Mouse (Mus musculus): ENCODE results near the gene Lpin1. TPM values are rescaled to one million over a fixed set of nuclear protein-coding genes. Genes with fewer than 3 reads are reported as not detected.

The Lpin1 gene
- polyA plus RNA-seq, 1 experiment = 18.1 TPM

GRCm38 (mm10) chr12:16526134-16526533 is 84.6 kb downstream of the Lpin1 start:
- TF ChIP-seq POLR2A (IDR thresholded peaks at IDR 0.05; ENCODE audit: extremely low read depth, insufficient read depth, low read length) (no peak), CTCF (IDR thresholded peaks at IDR 0.05; ENCODE audit: extremely low read depth, insufficient read depth, low read length) (no peak)
- H3K4me1 ChIP-seq (ENCODE audit: control insufficient read depth, insufficient read depth, low read length) = no peaks in the 10 kb centered on the region
- H3K4me3 ChIP-seq (ENCODE audit: insufficient read depth, low read length) = no peak overlapping the region
- H3K27ac ChIP-seq (ENCODE audit: insufficient read depth, low read length) = no peak overlapping the region

GRCm38 (mm10) chr12:16515183-16515582 is 95.6 kb downstream of the Lpin1 start:
- Histone ChIP-seq H3K4me1 (ENCODE audit: control insufficient read depth, insufficient read depth, low read length) (no peaks in the 10 kb centered on the region), H3K4me3 (ENCODE audit: insufficient read depth, low read length) (no peak overlapping the region), H3K27ac (ENCODE audit: insufficient read depth, low read length) (no peak overlapping the region)
- TF ChIP-seq CTCF (IDR thresholded peaks at IDR 0.05; ENCODE audit: extremely low read depth, insufficient read depth, low read length) (no peak), POLR2A (IDR thresholded peaks at IDR 0.05; ENCODE audit: extremely low read depth, insufficient read depth, low read length) (no peak)

GRCm38 (mm10) chr12:16512991-16513390 is 97.8 kb downstream of the Lpin1 start:
- Histone ChIP-seq H3K4me3 (ENCODE audit: insufficient read depth, low read length) (no peak overlapping the region), H3K4me1 (ENCODE audit: control insufficient read depth, insufficient read depth, low read length) (peaks cover 2% of the 10 kb centered on the region; the same call in 1 of the 2 replicates), H3K27ac (ENCODE audit: insufficient read depth, low read length) (no peak overlapping the region)
- no peak for TF ChIP-seq POLR2A (IDR thresholded peaks at IDR 0.05; ENCODE audit: extremely low read depth, insufficient read depth, low read length)
- no peak for TF ChIP-seq CTCF (IDR thresholded peaks at IDR 0.05; ENCODE audit: extremely low read depth, insufficient read depth, low read length)

- Histone ChIP-seq H3K27ac (ENCODE audit: insufficient read depth, low read length) (no peak overlapping the region), H3K4me3 (ENCODE audit: insufficient read depth, low read length) (no peak overlapping the region), H3K4me1 (ENCODE audit: control insufficient read depth, insufficient read depth, low read length) (peaks cover 2% of the 10 kb centered on the region; the same call in 1 of the 2 replicates)
- no peak for TF ChIP-seq POLR2A (IDR thresholded peaks at IDR 0.05; ENCODE audit: extremely low read depth, insufficient read depth, low read length)
- peak; percentile 63 for TF ChIP-seq CTCF (IDR thresholded peaks at IDR 0.05; ENCODE audit: extremely low read depth, insufficient read depth, low read length)
These were observed 101.5 kb downstream of the Lpin1 start for GRCm38 (mm10) chr12:16509122-16509752.

DNA sequence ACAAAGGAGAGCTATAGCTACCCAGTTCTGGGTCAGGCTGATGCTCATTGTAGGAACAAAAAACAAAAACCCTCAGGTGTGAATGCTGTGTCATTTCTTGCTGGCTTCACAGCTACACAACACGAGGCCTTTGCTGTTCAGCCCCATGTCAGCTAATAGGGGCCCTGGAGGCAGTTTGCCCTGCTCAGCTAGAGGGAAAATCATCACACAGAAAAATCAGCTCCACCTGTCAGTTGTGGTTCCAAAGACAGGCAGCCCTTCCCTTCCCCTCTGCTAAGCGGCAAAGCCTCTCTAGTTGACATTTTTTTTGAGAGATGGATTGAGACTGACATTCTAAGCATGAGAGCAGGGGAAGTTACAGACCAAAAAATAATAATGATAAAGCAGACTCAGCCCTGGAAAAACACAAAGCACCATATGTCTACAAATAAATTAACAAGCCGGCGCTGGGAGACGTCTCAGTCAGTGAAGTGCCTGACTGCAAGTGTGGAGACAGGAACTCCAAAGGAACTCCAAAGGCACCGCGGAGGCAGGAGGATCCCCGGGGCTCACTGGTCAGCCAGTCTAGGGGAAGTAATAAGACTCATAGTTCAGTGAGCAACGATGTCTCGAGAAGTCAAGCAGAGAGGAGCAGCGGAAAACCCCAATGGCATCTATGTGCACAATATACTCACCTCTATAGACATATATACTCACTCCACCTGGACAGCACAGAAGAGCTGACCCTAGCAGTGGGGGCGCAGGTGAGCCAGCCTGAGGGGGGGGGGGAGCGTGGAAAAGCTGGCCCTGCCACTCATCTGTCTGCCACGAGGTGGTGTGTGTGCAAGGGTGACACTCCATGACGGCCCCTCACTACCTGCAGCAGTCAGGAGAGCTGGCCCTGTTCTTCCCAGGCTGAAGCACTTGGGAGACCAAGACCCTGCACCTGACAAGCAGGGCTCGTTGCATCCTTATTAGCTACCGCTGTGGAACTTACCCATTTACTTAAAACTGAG is 103.7 kb downstream of the Lpin1 start:
- no peak for TF ChIP-seq CTCF (IDR thresholded peaks at IDR 0.05; ENCODE audit: extremely low read depth, insufficient read depth, low read length)
- TF ChIP-seq POLR2A (IDR thresholded peaks at IDR 0.05; ENCODE audit: extremely low read depth, insufficient read depth, low read length) = no peak
- Histone ChIP-seq H3K27ac (ENCODE audit: insufficient read depth, low read length) (no peak overlapping the region), H3K4me1 (ENCODE audit: control insufficient read depth, insufficient read depth, low read length) (peaks cover 2% of the 10 kb centered on the region; the same call in 1 of the 2 replicates), H3K4me3 (ENCODE audit: insufficient read depth, low read length) (no peak overlapping the region)

DNA sequence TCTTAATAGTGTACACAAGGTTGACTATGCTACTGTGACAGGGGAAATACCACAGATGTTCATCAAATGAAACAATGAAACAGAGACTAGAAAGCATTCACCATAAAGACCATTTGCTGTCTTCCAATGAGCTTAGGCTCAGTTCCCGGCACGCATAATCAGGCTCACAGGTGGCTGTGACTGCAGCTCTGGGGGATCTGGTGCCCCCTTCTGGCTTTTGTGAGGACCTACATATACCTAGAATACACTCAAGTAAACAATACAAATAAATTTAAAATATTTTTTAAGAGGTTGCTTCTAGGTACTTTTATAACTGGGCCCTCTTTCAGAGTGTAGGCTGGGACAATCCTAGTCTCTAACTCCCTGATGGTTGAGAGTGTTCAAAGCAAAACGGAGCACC is 106.5 kb downstream of the Lpin1 start:
- Histone ChIP-seq H3K4me1 (ENCODE audit: control insufficient read depth, insufficient read depth, low read length) (no peaks in the 10 kb centered on the region), H3K4me3 (ENCODE audit: insufficient read depth, low read length) (no peak overlapping the region), H3K27ac (ENCODE audit: insufficient read depth, low read length) (no peak overlapping the region)
- no peak for TF ChIP-seq POLR2A (IDR thresholded peaks at IDR 0.05; ENCODE audit: extremely low read depth, insufficient read depth, low read length)
- TF ChIP-seq CTCF (IDR thresholded peaks at IDR 0.05; ENCODE audit: extremely low read depth, insufficient read depth, low read length) = peak; percentile 5; the same call in 1 of the 2 replicates

- Histone ChIP-seq H3K4me1 (ENCODE audit: control insufficient read depth, insufficient read depth, low read length) (no peaks in the 10 kb centered on the region), H3K4me3 (ENCODE audit: insufficient read depth, low read length) (no peak overlapping the region)
- TF ChIP-seq POLR2A (IDR thresholded peaks at IDR 0.05; ENCODE audit: extremely low read depth, insufficient read depth, low read length) (no peak), CTCF (IDR thresholded peaks at IDR 0.05; ENCODE audit: extremely low read depth, insufficient read depth, low read length) (no peak)
These were observed 112.8 kb downstream of the Lpin1 start for GRCm38 (mm10) chr12:16497960-16498359.

GRCm38 (mm10) chr12:16492713-16493112 is 118.1 kb downstream of the Lpin1 start:
- Histone ChIP-seq H3K27ac (ENCODE audit: insufficient read depth, low read length) (no peak overlapping the region), H3K4me3 (ENCODE audit: insufficient read depth, low read length) (no peak overlapping the region), H3K4me1 (ENCODE audit: control insufficient read depth, insufficient read depth, low read length) (no peaks in the 10 kb centered on the region)
- TF ChIP-seq POLR2A (IDR thresholded peaks at IDR 0.05; ENCODE audit: extremely low read depth, insufficient read depth, low read length) (no peak), CTCF (IDR thresholded peaks at IDR 0.05; ENCODE audit: extremely low read depth, insufficient read depth, low read length) (no peak)

More at GRCm38 (mm10) chr12:16497960-16498359, 112.8 kb downstream of the Lpin1 start:
- H3K27ac ChIP-seq (ENCODE audit: insufficient read depth, low read length) = no peak overlapping the region

- Histone ChIP-seq H3K4me3 (ENCODE audit: insufficient read depth, low read length) (no peak overlapping the region), H3K4me1 (ENCODE audit: control insufficient read depth, insufficient read depth, low read length) (no peaks in the 10 kb centered on the region), H3K27ac (ENCODE audit: insufficient read depth, low read length) (no peak overlapping the region)
- no peak for TF ChIP-seq CTCF (IDR thresholded peaks at IDR 0.05; ENCODE audit: extremely low read depth, insufficient read depth, low read length)
- no peak for TF ChIP-seq POLR2A (IDR thresholded peaks at IDR 0.05; ENCODE audit: extremely low read depth, insufficient read depth, low read length)
These were observed 121.9 kb downstream of the Lpin1 start for GRCm38 (mm10) chr12:16488899-16489298.

All from cortical plate, adult 2 months (tissue).